Mouse (Mus musculus) frontal cortex, adult (tissue): ENCODE data around the gene Rpl28.

Experiments
- ATAC-seq: cut with Nextera tagmentation; 2 replicates; pipeline ENCODE4 v1.9.2; 2017; ENCODE audit warnings: mild to moderate bottlenecking, moderate library complexity, mixed read lengths; ENCODE audit not compliant: low TSS enrichment

Gene Rpl28

GRCm38 (mm10) chr7:4835631-4836327, 43.1 kb downstream of the Rpl28 start:
- ATAC-seq, result no peak

DNA sequence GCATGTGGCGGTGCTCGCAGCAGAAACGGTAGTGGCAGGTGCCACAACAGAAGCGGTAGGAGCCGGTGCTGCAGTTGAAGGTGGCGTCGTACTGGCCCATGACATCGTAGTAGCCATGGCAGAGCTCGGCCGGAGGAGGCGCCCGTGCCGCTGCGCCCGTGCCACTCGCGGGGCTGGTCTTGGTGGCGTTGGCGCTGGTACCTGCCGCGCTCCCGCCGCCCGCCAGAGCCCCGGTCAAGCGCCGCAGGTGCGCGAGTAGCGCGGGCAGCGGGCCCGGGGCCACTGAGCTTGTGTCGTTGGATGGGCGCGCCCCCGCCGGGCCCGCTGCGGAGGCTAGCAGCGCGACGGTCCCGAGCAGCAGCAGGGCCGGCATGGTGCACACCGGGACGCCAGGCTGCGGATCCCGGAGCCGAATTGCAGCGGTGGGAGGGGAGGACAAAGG, 43.7 kb downstream of the Rpl28 start:
- ATAC-seq, result peak; percentile 78

- ATAC-seq, result no peak
These were observed 45.0 kb downstream of the Rpl28 start for GRCm38 (mm10) chr7:4837639-4838038.

- ATAC-seq, result peak; percentile 13; the same call in 1 of the 2 replicates
These were observed 49.4 kb downstream of the Rpl28 start for GRCm38 (mm10) chr7:4842077-4842476.

GRCm38 (mm10) chr7:4842634-4843131, 50.0 kb downstream of the Rpl28 start:
- ATAC-seq, result no peak

GRCm38 (mm10) chr7:4843604-4844244, 51.0 kb downstream of the Rpl28 start:
- peak; percentile 48 for ATAC-seq

- ATAC-seq, result peak; percentile 10; the same call in 1 of the 2 replicates
These were observed 51.7 kb downstream of the Rpl28 start, which contains the start of gene Shisa7 for GRCm38 (mm10) chr7:4844245-4844916. Gene Shisa7 (minus strand): TSS chr7:4844696.
